Mouse (Mus musculus): Measurements from ENCODE around the gene Mettl9.

Gene Mettl9

GRCm38 (mm10) chr7:121044251-121044650 lies 10.0 kb downstream of the Mettl9 start:
- DNase-seq (ENCODE audit: low spot score) = no peak

DNA sequence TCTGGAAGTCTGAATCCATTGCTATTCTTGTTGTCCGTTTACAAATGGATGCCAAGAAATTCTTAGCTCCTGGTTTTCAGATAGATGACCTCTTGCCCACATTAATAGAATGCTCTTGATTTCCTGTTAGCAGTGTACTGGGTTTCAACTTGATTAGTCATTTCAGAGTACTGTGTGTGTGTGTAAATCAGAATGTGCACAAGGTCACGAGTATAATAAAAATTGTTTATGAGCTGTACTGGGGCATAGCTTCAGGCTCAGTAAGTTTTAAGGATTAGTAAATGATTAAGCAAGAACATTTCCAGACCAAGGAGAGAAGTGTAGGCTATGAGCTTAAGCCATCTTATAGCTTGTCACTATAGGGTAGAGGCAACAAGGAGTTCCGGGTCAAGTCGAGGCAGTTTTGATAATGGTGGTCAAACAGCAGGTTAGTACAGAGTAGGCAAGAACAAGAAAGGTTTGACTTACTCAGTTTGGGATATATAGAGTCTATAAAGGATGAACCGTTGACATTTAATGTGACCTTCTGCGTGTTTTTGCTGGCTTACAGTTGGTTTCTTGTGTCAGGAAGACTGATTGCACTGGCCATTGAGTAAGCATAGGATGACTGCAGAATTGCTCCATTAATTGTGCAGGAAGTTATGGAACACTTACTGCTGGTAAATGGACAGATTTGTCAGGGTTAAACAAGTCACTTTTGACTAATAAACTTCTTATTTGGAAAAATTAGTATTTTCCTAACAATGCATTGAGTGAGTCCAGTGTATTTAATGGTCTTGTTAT lies 11.6 kb downstream of the Mettl9 start:
- DNase-seq (ENCODE audit: low spot score) = no peak

- DNase-seq (ENCODE audit: low spot score) = no peak
Measured at GRCm38 (mm10) chr7:121047624-121048023, 13.4 kb downstream of the Mettl9 start.

DNA sequence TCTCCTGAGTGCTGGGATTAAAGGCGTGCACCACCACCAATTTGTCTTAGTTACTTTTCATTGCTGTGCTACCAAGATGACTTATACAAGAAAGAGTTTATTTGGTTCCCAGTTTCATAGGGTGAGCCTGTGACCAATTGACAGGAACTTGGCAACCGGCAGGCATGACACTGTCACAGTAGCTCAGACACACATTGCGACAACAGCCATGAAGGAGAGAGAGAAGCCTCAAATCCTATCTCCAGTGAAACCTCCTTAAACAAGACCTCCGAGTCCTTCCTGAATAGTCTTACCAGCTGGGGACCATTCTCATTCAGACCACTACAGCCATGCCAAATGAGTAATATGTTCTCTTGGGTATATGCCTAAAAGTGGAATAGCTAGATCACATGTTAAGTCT lies 18.8 kb downstream of the Mettl9 start:
- no peak for DNase-seq (ENCODE audit: low spot score)

DNA sequence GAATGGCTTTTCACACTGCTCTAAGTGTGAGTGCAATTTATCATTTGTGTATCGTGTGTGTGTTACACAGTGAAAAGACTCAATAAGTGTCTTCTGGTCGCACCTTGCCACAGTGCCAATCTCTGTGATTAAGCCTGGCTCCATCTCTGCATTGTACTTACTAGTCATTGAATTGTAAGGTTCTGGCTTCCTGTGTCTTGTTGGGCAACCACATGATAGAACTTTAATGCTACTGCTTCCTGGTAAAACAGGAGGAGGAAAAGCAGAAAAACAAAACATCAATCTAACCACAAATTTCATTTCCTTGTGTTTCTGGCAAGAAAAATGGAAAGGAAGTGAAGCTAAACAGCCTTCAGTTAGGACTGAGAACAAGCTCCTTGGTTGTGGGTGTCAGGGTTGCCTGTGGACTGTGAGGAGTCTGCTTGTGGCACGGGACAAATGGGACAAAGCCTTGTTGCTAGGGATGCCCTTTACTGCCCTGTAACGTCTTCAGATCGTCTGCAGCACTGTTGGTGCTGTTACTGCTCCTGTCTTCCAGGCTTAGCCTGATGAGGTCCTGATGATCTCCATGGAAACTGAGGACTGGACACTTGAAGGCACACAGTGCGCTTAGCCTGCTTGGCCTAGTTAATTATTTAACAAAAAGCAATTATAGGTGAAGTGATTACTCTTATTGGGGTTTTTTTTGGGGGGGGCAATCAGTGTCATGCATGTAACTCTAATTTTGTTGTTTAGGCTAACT lies 25.4 kb downstream of the Mettl9 start:
- DNase-seq (ENCODE audit: low spot score) = no peak

GRCm38 (mm10) chr7:121064309-121064708 lies 30.1 kb downstream of the Mettl9 start:
- DNase-seq (ENCODE audit: low spot score) = no peak

GRCm38 (mm10) chr7:121071276-121071675 lies 37.0 kb downstream of the Mettl9 start:
- DNase-seq (ENCODE audit: low spot score) = no peak

- no peak for DNase-seq (ENCODE audit: low spot score)
Measured at GRCm38 (mm10) chr7:121072506-121072905, 38.3 kb downstream of the Mettl9 start.

DNA sequence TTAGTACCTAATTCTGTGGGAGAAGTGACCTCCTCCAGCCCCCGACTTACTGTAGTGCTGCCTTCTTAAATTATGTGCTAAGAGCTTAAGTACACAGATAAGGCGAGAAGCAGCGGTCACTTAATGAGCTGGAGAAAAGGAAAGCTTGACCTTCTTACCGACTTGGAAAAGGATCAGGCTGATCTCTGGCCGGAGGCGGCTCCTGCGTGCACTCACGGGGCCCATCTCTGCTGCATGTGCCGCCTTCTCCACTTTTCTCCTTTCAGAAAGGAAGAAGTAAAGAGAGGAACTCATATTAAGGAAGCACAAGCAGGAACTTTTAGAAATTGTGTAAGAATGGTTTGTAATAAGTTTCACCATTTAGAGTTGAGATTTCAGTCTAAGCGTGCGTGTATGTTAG lies 40.0 kb downstream of the Mettl9 start, which contains the start of gene Igsf6:
TSS of gene Igsf6 (minus strand) at position 292 of the 400 bp plus-strand sequence.
- no peak for DNase-seq (ENCODE audit: low spot score)

DNA sequence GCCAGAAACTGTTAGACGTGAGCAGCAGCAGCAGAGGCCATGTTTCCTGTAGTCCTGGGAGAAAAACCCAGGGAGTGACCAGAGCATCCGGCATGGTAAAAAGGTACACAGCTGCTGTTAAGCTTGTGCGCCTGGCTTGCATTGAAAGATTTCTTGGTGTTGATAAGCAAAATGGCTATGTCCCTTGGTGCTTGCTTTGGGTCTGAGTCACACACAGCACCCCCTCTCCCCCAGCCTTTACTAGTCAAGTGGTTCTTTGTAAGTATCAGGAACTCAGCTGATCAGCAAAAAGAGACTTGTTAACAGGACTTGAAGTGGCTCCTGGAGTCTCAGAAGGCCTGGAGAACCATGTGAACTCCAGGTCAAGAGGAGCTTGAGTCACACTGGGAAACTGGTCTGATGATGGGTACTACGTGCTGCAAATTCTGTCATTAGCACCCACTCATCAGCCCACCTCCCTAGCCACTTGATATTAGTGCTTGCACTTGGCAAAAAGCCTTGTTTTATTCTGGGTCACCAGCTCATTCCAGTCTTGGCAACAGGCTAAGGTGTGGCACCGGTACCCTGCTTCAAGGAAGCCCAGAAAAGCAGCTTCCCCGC lies 40.7 kb downstream of the Mettl9 start:
- DNase-seq (ENCODE audit: low spot score) = no peak

- DNase-seq (ENCODE audit: low spot score) = no peak
Measured at GRCm38 (mm10) chr7:121075416-121075815, 41.2 kb downstream of the Mettl9 start.

DNA sequence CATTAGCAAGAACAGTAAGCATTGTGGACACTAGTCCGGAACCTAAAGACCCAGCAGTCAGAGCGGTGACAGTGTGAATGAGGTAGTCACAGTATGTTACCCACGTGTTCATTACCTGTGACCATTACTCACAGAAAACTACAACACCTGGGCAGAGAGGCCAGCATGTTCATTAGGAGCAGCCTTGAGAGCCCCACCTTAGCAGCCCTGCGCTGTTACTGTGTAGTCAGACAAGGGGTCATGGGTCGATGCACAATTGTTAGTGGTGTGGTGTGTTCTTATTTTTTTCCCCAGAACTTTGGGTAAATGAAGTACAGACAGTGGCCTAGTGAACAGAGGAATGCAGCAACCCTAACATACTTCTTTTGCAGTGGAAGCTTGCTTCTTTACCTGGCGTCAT lies 43.1 kb downstream of the Mettl9 start:
- DNase-seq (ENCODE audit: low spot score) = no peak

DNA sequence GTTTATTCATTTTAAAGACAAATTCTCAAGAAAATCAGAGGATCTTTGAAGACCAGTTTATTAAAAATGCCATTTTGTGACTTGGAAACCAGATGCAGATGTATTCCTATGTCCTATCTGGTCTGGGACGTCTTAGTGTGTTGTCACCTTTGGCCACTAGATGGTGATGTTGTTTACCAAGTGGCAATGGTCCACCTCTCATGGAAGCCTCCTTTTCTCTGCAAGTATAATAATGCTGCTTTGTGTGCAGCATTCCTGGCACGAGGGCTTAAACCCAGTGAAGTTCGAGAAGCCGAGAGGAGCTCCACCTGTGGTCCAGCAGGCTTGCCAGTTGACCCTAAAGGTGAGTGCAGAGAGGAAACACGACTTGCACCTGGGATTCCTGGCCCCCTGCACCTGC lies 43.6 kb downstream of the Mettl9 start:
- peak; percentile 88 for DNase-seq (ENCODE audit: low spot score)

- DNase-seq (ENCODE audit: low spot score) = no peak
Measured at GRCm38 (mm10) chr7:121081350-121081749, 47.1 kb downstream of the Mettl9 start, which contains the start of gene Otoa. Gene Otoa (plus strand): TSS chr7:121081650.

GRCm38 (mm10) chr7:121081816-121082215 lies 47.6 kb downstream of the Mettl9 start:
- no peak for DNase-seq (ENCODE audit: low spot score)

DNA sequence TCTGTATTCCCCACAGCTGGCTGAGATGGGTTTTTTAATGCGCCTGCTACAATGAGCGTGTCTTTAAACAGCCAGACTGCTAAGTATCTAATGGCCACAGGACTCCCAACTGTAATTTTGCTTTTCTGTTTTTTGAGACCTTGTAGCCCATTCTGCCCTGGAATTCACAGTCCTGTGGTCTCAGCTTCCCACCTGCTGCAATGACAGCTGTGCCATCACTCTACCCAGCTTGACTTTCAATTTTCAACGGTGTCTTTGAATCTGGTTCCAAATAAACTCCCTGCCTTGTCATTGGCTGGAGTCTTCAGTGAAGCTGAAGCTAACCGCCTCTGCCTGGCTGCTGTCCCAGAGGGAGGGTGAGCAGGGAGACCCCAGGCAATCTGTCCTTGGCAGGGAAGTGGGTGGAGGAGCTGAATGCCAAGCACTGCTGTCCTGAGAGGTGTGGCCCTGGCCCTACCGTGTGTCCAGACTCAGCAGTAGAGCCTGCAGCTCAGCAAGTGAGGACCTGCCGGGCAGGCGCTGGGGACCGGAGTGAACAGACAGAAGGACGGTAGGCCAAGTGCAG lies 48.8 kb downstream of the Mettl9 start:
- no peak for DNase-seq (ENCODE audit: low spot score)

DNA sequence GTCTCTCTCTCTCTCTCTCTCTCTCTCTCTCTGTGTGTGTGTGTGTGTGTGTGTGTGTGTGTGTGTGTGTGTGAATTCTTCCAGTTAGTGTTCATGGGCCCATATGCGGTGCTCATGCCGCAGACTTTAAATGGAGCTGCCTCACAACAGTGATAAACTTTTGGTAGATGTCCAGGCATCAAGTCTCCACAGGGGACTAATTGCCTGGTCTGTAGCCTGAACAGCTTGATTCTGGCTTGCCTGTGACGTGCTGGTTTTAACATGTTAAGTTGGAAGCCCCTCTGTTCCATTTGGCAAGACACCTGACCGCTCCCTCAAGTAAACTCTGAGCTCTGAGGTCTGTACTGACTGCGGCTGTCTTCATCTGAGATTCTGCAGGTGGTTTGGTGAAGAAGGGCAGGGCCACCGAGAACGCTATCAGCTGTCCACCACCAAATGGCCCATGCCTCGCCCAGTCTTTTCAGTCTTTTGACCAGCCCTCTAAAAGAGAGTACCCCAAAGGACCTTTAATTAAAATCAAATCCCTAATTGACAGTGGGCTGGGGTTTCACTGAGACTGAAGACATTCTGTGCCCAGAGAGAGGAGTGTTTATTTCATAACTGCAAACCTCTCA lies 50.7 kb downstream of the Mettl9 start:
- no peak for DNase-seq (ENCODE audit: low spot score)

GRCm38 (mm10) chr7:121085500-121085899 lies 51.3 kb downstream of the Mettl9 start:
- DNase-seq (ENCODE audit: low spot score) = no peak

GRCm38 (mm10) chr7:121088745-121089144 lies 54.5 kb downstream of the Mettl9 start:
- no peak for DNase-seq (ENCODE audit: low spot score)

GRCm38 (mm10) chr7:121090748-121091147 lies 56.5 kb downstream of the Mettl9 start:
- no peak for DNase-seq (ENCODE audit: low spot score)

- DNase-seq (ENCODE audit: low spot score) = no peak
Measured at GRCm38 (mm10) chr7:121093026-121093425, 58.8 kb downstream of the Mettl9 start.

Data from layer of hippocampus, adult 9-10 months (tissue).